Mouse (Mus musculus) G1E (cell line): ENCODE measurements around the gene Lypd3. TPM values are rescaled to one million over a fixed set of nuclear protein-coding genes. Genes with fewer than 3 reads are reported as not detected.

Experiments
- ATAC-seq: 2 replicates; pipeline ENCODE4 v1.8.0; 2016; ENCODE audit warnings: mild to moderate bottlenecking; ENCODE audit not compliant: insufficient number of reproducible peaks, poor library complexity, low FRiP score, severe bottlenecking; ENCODE audit errors: extremely low read depth
- DNase-seq: peaks from one replicate; pipeline ENCODE4 v3.0.0; 2012; ENCODE audit warnings: low spot score
- H3K27me3 ChIP-seq: 2 replicates; pipeline ENCODE4 v1.6.1; 2012; ENCODE audit warnings: mild to moderate bottlenecking, low read length, inconsistent platforms; ENCODE audit not compliant: insufficient read depth
- H3K36me3 ChIP-seq: replicated peaks from 2 replicates; pipeline ENCODE3; 2012; ENCODE audit warnings: mild to moderate bottlenecking, inconsistent platforms
- H3K4me1 ChIP-seq: 2 replicates; pipeline ENCODE4 v1.6.1; 2012; ENCODE audit warnings: low read depth, low read length, inconsistent platforms, mixed read lengths; ENCODE audit not compliant: insufficient read depth
- H3K4me3 ChIP-seq: 2 replicates; pipeline ENCODE4 v1.5.1; 2012; ENCODE audit warnings: low read depth, mild to moderate bottlenecking, inconsistent platforms, low read length, moderate library complexity, mixed read lengths
- H3K9me3 ChIP-seq: replicated peaks from 2 replicates; pipeline ENCODE4 v1.6.1; 2012; ENCODE audit warnings: inconsistent platforms
- CTCF ChIP-seq: IDR thresholded peaks from 2 replicates; pipeline ENCODE4 v1.5.1; 2012; ENCODE audit warnings: low read depth, low read length, inconsistent platforms, mixed read lengths
- GATA1 ChIP-seq: IDR thresholded peaks from 2 replicates; pipeline ENCODE4 v1.6.1; 2012; ENCODE audit warnings: borderline replicate concordance, low read length, inconsistent platforms, mixed read lengths
- GATA2 ChIP-seq: IDR thresholded peaks from 2 replicates; pipeline ENCODE4 v1.6.1; 2012; ENCODE audit warnings: low read depth, low read length, inconsistent platforms, borderline replicate concordance
- POLR2AphosphoS5 ChIP-seq: IDR thresholded peaks from 2 replicates; pipeline ENCODE4 v1.6.1; 2012; ENCODE audit warnings: low read depth, low read length, inconsistent platforms; ENCODE audit not compliant: insufficient replicate concordance
- TAL1 ChIP-seq: conservative IDR thresholded peaks from 2 replicates; pipeline ENCODE4 v1.6.1; 2012; ENCODE audit warnings: low read depth, low read length, inconsistent platforms, mixed read lengths
- polyA plus RNA-seq: library from polyadenylated mRNA; stranded (reverse); fragments of >175 nt; gene quantifications from 2 replicates; pipeline ENCODE4 v1.2.3, GENCODE M21; 2012
- total RNA-seq, 2 experiments: library from RNA; stranded (forward) in 1 of 2; stranded (reverse) in 1 of 2; fragments of 200-1000 nt in 1 of 2; fragments of >200 nt in 1 of 2; fragmentation: Nextera tagmentation in 1 of 2; gene quantifications; 2 replicates each; pipeline ENCODE4 v1.2.3; 2014 to 2017

The Lypd3 gene
- total and polyA plus RNA-seq, 3 experiments: not detected

- Histone ChIP-seq H3K27me3 (no peaks in the 10 kb centered on the region), H3K4me3 (no peak overlapping the region), H3K4me1 (no peaks in the 10 kb centered on the region), H3K36me3 (peaks cover 14% of the 10 kb centered on the region), H3K9me3 (no peaks in the 10 kb centered on the region; the same call in 1 of the 2 replicates)
- no peak for TF ChIP-seq GATA2
- no peak for TF ChIP-seq POLR2AphosphoS5
- no peak for TF ChIP-seq TAL1
- TF ChIP-seq CTCF: no peak
- TF ChIP-seq GATA1: no peak
- ATAC-seq (no peak), DNase-seq (no peak)
Measured at GRCm38 (mm10) chr7:24630116-24630880, 6.1 kb upstream of the Lypd3 start.

GRCm38 (mm10) chr7:24637046-24637445 lies 696 bp downstream of the Lypd3 start:
- no peak for DNase-seq
- no peak for TF ChIP-seq POLR2AphosphoS5
- no peak for TF ChIP-seq TAL1
- TF ChIP-seq GATA1: no peak
- TF ChIP-seq GATA2: no peak
- no peak for TF ChIP-seq CTCF
- no peak overlapping the region for H3K4me3 ChIP-seq
- H3K4me1 ChIP-seq: no peaks in the 10 kb centered on the region
- H3K36me3 ChIP-seq: no peaks in the 10 kb centered on the region
- peaks cover 19% of the 10 kb centered on the region; the same call in 1 of the 2 replicates for H3K27me3 ChIP-seq
- H3K9me3 ChIP-seq: no peaks in the 10 kb centered on the region
- no peak for ATAC-seq

- ATAC-seq: no peak
- Histone ChIP-seq H3K4me1 (no peaks in the 10 kb centered on the region), H3K9me3 (no peaks in the 10 kb centered on the region), H3K4me3 (no peak overlapping the region), H3K27me3 (peaks cover 19% of the 10 kb centered on the region; the same call in 1 of the 2 replicates), H3K36me3 (no peaks in the 10 kb centered on the region)
- no peak for DNase-seq
- TF ChIP-seq TAL1 (no peak), POLR2AphosphoS5 (no peak), GATA1 (no peak), GATA2 (no peak), CTCF (no peak)
Measured at GRCm38 (mm10) chr7:24638026-24638856, 1.9 kb downstream of the Lypd3 start.

GRCm38 (mm10) chr7:24640450-24640849 lies 4.1 kb downstream of the Lypd3 start:
- H3K9me3 ChIP-seq: no peaks in the 10 kb centered on the region
- TF ChIP-seq GATA1 (no peak), GATA2 (no peak)
- DNase-seq (no peak), ATAC-seq (no peak)
- no peaks in the 10 kb centered on the region for H3K4me1 ChIP-seq
- no peaks in the 10 kb centered on the region for H3K36me3 ChIP-seq
- no peak overlapping the region for H3K4me3 ChIP-seq
- H3K27me3 ChIP-seq: peaks cover 19% of the 10 kb centered on the region; the same call in 1 of the 2 replicates

GRCm38 (mm10) chr7:24642491-24642890 lies 6.1 kb downstream of the Lypd3 start:
- no peaks in the 10 kb centered on the region for H3K9me3 ChIP-seq
- DNase-seq (no peak), ATAC-seq (no peak)
- H3K4me1 ChIP-seq: no peaks in the 10 kb centered on the region
- no peaks in the 10 kb centered on the region for H3K36me3 ChIP-seq
- peaks cover 17% of the 10 kb centered on the region for H3K27me3 ChIP-seq
- TF ChIP-seq CTCF (peak; percentile 84), GATA2 (no peak)
- no peak overlapping the region for H3K4me3 ChIP-seq

GRCm38 (mm10) chr7:24644492-24644891 lies 8.1 kb downstream of the Lypd3 start:
- DNase-seq (no peak), ATAC-seq (no peak)
- H3K27me3 ChIP-seq: peaks cover 18% of the 10 kb centered on the region
- TF ChIP-seq TAL1 (no peak), GATA2 (no peak)
- H3K9me3 ChIP-seq: no peaks in the 10 kb centered on the region
- no peaks in the 10 kb centered on the region for H3K36me3 ChIP-seq
- H3K4me3 ChIP-seq: no peak overlapping the region
- no peaks in the 10 kb centered on the region for H3K4me1 ChIP-seq
